Mouse (Mus musculus) small intestine, adult 2 months (tissue): ENCODE results near the gene Fam131b. TPM values are rescaled to one million over a fixed set of nuclear protein-coding genes. Genes with fewer than 3 reads are reported as not detected.
A peak's percentile ranks its signal among the peaks of the same experiment; 100 is the strongest.

ENCODE experiments used
- H3K27ac ChIP-seq: fragments of 200-500 bp; 2 replicates; pipeline ENCODE4 v1.5.1; 2012; ENCODE audit warnings: low read depth, low read length, control low read depth, inconsistent platforms; ENCODE audit not compliant: insufficient read depth
- H3K27me3 ChIP-seq: fragments of 200-500 bp; 2 replicates; pipeline ENCODE4 v1.6.1; 2012; ENCODE audit warnings: mild to moderate bottlenecking, moderate library complexity, low read length, inconsistent platforms; ENCODE audit not compliant: control insufficient read depth, insufficient read depth
- H3K36me3 ChIP-seq: fragments of 200-500 bp; 2 replicates; pipeline ENCODE4 v1.6.1; 2012; ENCODE audit warnings: mild to moderate bottlenecking, low read length, control low read depth, inconsistent platforms; ENCODE audit not compliant: control insufficient read depth, insufficient read depth
- H3K4me1 ChIP-seq: fragments of 200-500 bp; 2 replicates; pipeline ENCODE4 v1.6.1; 2012; ENCODE audit warnings: low read length, inconsistent platforms, mixed read lengths; ENCODE audit not compliant: control insufficient read depth, insufficient read depth, insufficient read length
- H3K4me3 ChIP-seq: fragments of 200-500 bp; 2 replicates; pipeline ENCODE4 v1.5.1; 2012; ENCODE audit warnings: low read depth, mild to moderate bottlenecking, control low read depth, inconsistent platforms, low read length, moderate library complexity
- CTCF ChIP-seq: fragments of 200-500 bp; IDR thresholded peaks from 2 replicates; pipeline ENCODE4 v1.5.1; 2012; ENCODE audit warnings: low read depth, mild to moderate bottlenecking, control low read depth, inconsistent platforms, low read length, moderate library complexity, mixed read lengths; ENCODE audit not compliant: insufficient replicate concordance, insufficient read length; ENCODE audit errors: extremely low read depth
- POLR2A ChIP-seq: fragments of 200-500 bp; IDR thresholded peaks from 2 replicates; pipeline ENCODE4 v1.6.1; 2012; ENCODE audit warnings: low read depth, mild to moderate bottlenecking, control low read depth, inconsistent platforms, low read length, moderate library complexity
- WGBS: fragments of 180-500 bp; shearing (Covaris S2); methylation state at CpG from one replicate; pipeline ENCODE4 v1.1.7; 2018; 5-methylcytosine and 5-hydroxymethylcytosine counted together
- polyA plus RNA-seq: library from polyadenylated mRNA; depleted of rRNA; stranded (reverse); fragments of >200 nt; gene quantifications from 2 replicates; pipeline ENCODE4 v1.2.3, GENCODE M21; 2012

The Fam131b gene
- polyA plus RNA-seq, 1 experiment, result 0.19 TPM

GRCm38 (mm10) chr6:42349426-42350020 lies 25.1 kb upstream of the Fam131b start, which contains the start of gene Zyx:
Zyx (plus strand) TSS chr6:42349630.
- H3K36me3 ChIP-seq, result peaks cover 13% of the 10 kb centered on the region
- H3K4me3 ChIP-seq, result peak within 1 kb of the TSS; percentile 79
- no peaks in the 10 kb centered on the region for H3K27me3 ChIP-seq
- TF ChIP-seq CTCF (0 out of 2 replicates have a peak, but pooled peaks have one; percentile 23), POLR2A (no peak)
- peaks cover 30% of the 10 kb centered on the region for H3K4me1 ChIP-seq
- peak within 1 kb of the TSS; percentile 85 for H3K27ac ChIP-seq
- WGBS, result 1% methylated on average over 30 of the region's 36 CpGs

- TF ChIP-seq POLR2A, result no peak; the same call in 1 of the 2 replicates
- TF ChIP-seq CTCF, result peak; percentile 74; the same call in 1 of the 2 replicates
- WGBS, result under 1% methylated on average over 11 of the region's 11 CpGs
- peaks cover 13% of the 10 kb centered on the region for H3K36me3 ChIP-seq
- peak overlapping the region; percentile 79 for H3K4me3 ChIP-seq
- H3K27ac ChIP-seq, result peak overlapping the region; percentile 85
- H3K27me3 ChIP-seq, result no peaks in the 10 kb centered on the region
- peaks cover 26% of the 10 kb centered on the region for H3K4me1 ChIP-seq
Measured at GRCm38 (mm10) chr6:42349006-42349425, 24.6 kb upstream of the Fam131b start.

GRCm38 (mm10) chr6:42348281-42349005 lies 24.0 kb upstream of the Fam131b start:
- no peaks in the 10 kb centered on the region for H3K27me3 ChIP-seq
- 44% methylated on average over 12 of the region's 12 CpGs for WGBS
- H3K4me1 ChIP-seq, result peaks cover 21% of the 10 kb centered on the region
- H3K27ac ChIP-seq, result no peak overlapping the region
- peaks cover 13% of the 10 kb centered on the region for H3K36me3 ChIP-seq
- no peak for TF ChIP-seq CTCF
- TF ChIP-seq POLR2A, result no peak
- H3K4me3 ChIP-seq, result no peak overlapping the region

GRCm38 (mm10) chr6:42344255-42344654 lies 19.8 kb upstream of the Fam131b start:
- no peaks in the 10 kb centered on the region for H3K27me3 ChIP-seq
- H3K4me1 ChIP-seq, result no peaks in the 10 kb centered on the region
- H3K27ac ChIP-seq, result no peak overlapping the region
- H3K36me3 ChIP-seq, result no peaks in the 10 kb centered on the region
- TF ChIP-seq CTCF (no peak), POLR2A (no peak)
- WGBS, result 73% methylated on average over 1 of the region's 1 CpGs
- H3K4me3 ChIP-seq, result no peak overlapping the region

- Histone ChIP-seq H3K27ac (no peak overlapping the region), H3K4me3 (no peak overlapping the region), H3K36me3 (no peaks in the 10 kb centered on the region), H3K27me3 (no peaks in the 10 kb centered on the region), H3K4me1 (no peaks in the 10 kb centered on the region)
- TF ChIP-seq POLR2A (no peak), CTCF (no peak)
- WGBS, result 77% methylated on average over 9 of the region's 9 CpGs
Measured at GRCm38 (mm10) chr6:42343361-42344120, 19.1 kb upstream of the Fam131b start.

- H3K36me3 ChIP-seq, result no peaks in the 10 kb centered on the region
- H3K27ac ChIP-seq, result no peak overlapping the region
- no peak overlapping the region for H3K4me3 ChIP-seq
- H3K4me1 ChIP-seq, result no peaks in the 10 kb centered on the region
- WGBS, result 26% methylated on average over 1 of the region's 1 CpGs
- TF ChIP-seq CTCF, result no peak
- no peak for TF ChIP-seq POLR2A
- H3K27me3 ChIP-seq, result no peaks in the 10 kb centered on the region
Measured at GRCm38 (mm10) chr6:42342171-42342570, 17.7 kb upstream of the Fam131b start.
